Mouse (Mus musculus) MEL (cell line): Measurements from ENCODE around the gene Arrdc3. TPM values are rescaled to one million over a fixed set of nuclear protein-coding genes. Genes with fewer than 3 reads are reported as not detected.
A peak's percentile ranks its signal among the peaks of the same experiment; 100 is the strongest.

ENCODE experiments used
- DNase-seq: peaks from one replicate; pipeline ENCODE4 v3.0.0; 2011; ENCODE audit warnings: low read depth, low spot score
- H3K27ac ChIP-seq: 2 replicates; pipeline ENCODE4 v1.5.1; 2012; ENCODE audit warnings: low read depth, mild to moderate bottlenecking, control low read depth, low read length, moderate library complexity; ENCODE audit not compliant: control insufficient read depth
- H3K27me3 ChIP-seq, 2 experiments: fragments of 150-350 bp in 1 of 2; sonication (generic) in 1 of 2; 2 replicates each; pipeline ENCODE4 v1.6.1; 2012; ENCODE audit warnings: low read length in 2 of 2, mild to moderate bottlenecking in 2 of 2, improper control_type of control experiment in 1 of 2, moderate library complexity in 1 of 2; ENCODE audit not compliant: insufficient read depth in 2 of 2, control insufficient read depth in 1 of 2
- H3K36me3 ChIP-seq, 2 experiments: 2 replicates each; pipeline ENCODE4 v1.6.1; 2012 to 2014; ENCODE audit warnings: low read length in 2 of 2, improper control_type of control experiment in 1 of 2, inconsistent platforms in 1 of 2, mild to moderate bottlenecking in 1 of 2; ENCODE audit not compliant: insufficient read depth in 2 of 2, control insufficient read depth in 1 of 2
- H3K4me1 ChIP-seq, 2 experiments: fragments of 150-350 bp in 1 of 2; sonication (generic) in 1 of 2; 2 replicates each; pipeline ENCODE4 v1.6.1; 2012; ENCODE audit warnings: low read length in 2 of 2, improper control_type of control experiment in 1 of 2, mild to moderate bottlenecking in 1 of 2; ENCODE audit not compliant: insufficient read depth in 2 of 2, control insufficient read depth in 1 of 2
- H3K4me3 ChIP-seq, 2 experiments: fragments of 150-350 bp in 1 of 2; sonication (generic) in 1 of 2; 2 replicates each; pipeline ENCODE4 v1.5.1; 2012; ENCODE audit warnings: low read depth in 2 of 2, low read length in 2 of 2, mild to moderate bottlenecking in 2 of 2, moderate library complexity in 2 of 2, control low read depth in 1 of 2, improper control_type of control experiment in 1 of 2; ENCODE audit not compliant: control insufficient read depth in 1 of 2, insufficient read depth in 1 of 2
- H3K79me2 ChIP-seq: 2 replicates; pipeline ENCODE4 v1.6.1; 2012; ENCODE audit warnings: mild to moderate bottlenecking, low read length, moderate library complexity; ENCODE audit not compliant: control insufficient read depth, poor library complexity, insufficient read depth
- H3K9ac ChIP-seq: 2 replicates; pipeline ENCODE4 v1.6.1; 2012; ENCODE audit warnings: low read depth, mild to moderate bottlenecking, control low read depth, low read length, moderate library complexity; ENCODE audit not compliant: control insufficient read depth, poor library complexity, severe bottlenecking
- H3K9me3 ChIP-seq: fragments of 150-350 bp; sonication (generic); replicated peaks from 2 replicates; pipeline ENCODE4 v1.6.1; 2012; ENCODE audit warnings: mild to moderate bottlenecking, low read length, improper control_type of control experiment, moderate library complexity; ENCODE audit not compliant: insufficient read depth
- BHLHE40 ChIP-seq: IDR thresholded peaks from 2 replicates; pipeline ENCODE4 v1.6.1; 2012; ENCODE audit warnings: low read depth, mild to moderate bottlenecking, inconsistent platforms, low read length, improper control_type of control experiment, borderline replicate concordance
- CHD2 ChIP-seq: IDR thresholded peaks from 2 replicates; pipeline ENCODE4 v1.6.1; 2011; ENCODE audit warnings: low read length, improper control_type of control experiment
- CTCF ChIP-seq, 3 experiments: IDR thresholded peaks in 2 of 3; conservative IDR thresholded peaks in 1 of 3; 2 replicates each; pipeline ENCODE4 v1.5.1; 2011 to 2012; ENCODE audit warnings: low read length in 3 of 3, low read depth in 2 of 3, mild to moderate bottlenecking in 2 of 3, improper control_type of control experiment in 1 of 3, inconsistent platforms in 1 of 3, mixed read lengths in 1 of 3, moderate library complexity in 1 of 3; ENCODE audit not compliant: control insufficient read depth in 1 of 3, insufficient read depth in 1 of 3, poor library complexity in 1 of 3, severe bottlenecking in 1 of 3
- E2F4 ChIP-seq: IDR thresholded peaks from 2 replicates; pipeline ENCODE4 v1.6.1; 2011; ENCODE audit warnings: low read depth, low read length, improper control_type of control experiment, borderline replicate concordance
- ELF1 ChIP-seq: IDR thresholded peaks from 2 replicates; pipeline ENCODE4 v1.6.1; 2014; ENCODE audit warnings: low read depth, mild to moderate bottlenecking, inconsistent platforms, low read length, improper control_type of control experiment, moderate library complexity
- EP300 ChIP-seq, 2 experiments: IDR thresholded peaks; 2 replicates each; pipeline ENCODE4 v1.6.1; 2011; ENCODE audit warnings: improper control_type of control experiment in 2 of 2, low read length in 2 of 2, low read depth in 1 of 2, mild to moderate bottlenecking in 1 of 2
- ETS1 ChIP-seq: IDR thresholded peaks from 2 replicates; pipeline ENCODE4 v1.6.1; 2012; ENCODE audit warnings: low read depth, mild to moderate bottlenecking, inconsistent platforms, low read length, improper control_type of control experiment, moderate library complexity
- GABPA ChIP-seq: IDR thresholded peaks from 2 replicates; pipeline ENCODE4 v1.6.1; 2012; ENCODE audit warnings: low read depth, mild to moderate bottlenecking, inconsistent platforms, low read length, improper control_type of control experiment, moderate library complexity
- GATA1 ChIP-seq: IDR thresholded peaks from 2 replicates; pipeline ENCODE4 v1.6.1; 2011; ENCODE audit warnings: low read depth, low read length, improper control_type of control experiment
- HCFC1 ChIP-seq: IDR thresholded peaks from 2 replicates; pipeline ENCODE4 v1.6.1; 2012; ENCODE audit warnings: low read depth, mild to moderate bottlenecking, inconsistent platforms, low read length, improper control_type of control experiment, moderate library complexity
- JUND ChIP-seq: IDR thresholded peaks from 2 replicates; pipeline ENCODE4 v1.6.1; 2011; ENCODE audit warnings: low read depth, mild to moderate bottlenecking, improper control_type of control experiment, low read length
- MAFK ChIP-seq: IDR thresholded peaks from 2 replicates; pipeline ENCODE4 v1.6.1; 2011; ENCODE audit warnings: low read depth, mild to moderate bottlenecking, low read length, improper control_type of control experiment, borderline replicate concordance
- MAX ChIP-seq: IDR thresholded peaks from 2 replicates; pipeline ENCODE4 v1.6.1; 2011; ENCODE audit warnings: low read length, improper control_type of control experiment
- MAZ ChIP-seq: IDR thresholded peaks from 2 replicates; pipeline ENCODE4 v1.6.1; 2012; ENCODE audit warnings: low read depth, mild to moderate bottlenecking, inconsistent platforms, low read length, improper control_type of control experiment
- MXI1 ChIP-seq: IDR thresholded peaks from 2 replicates; pipeline ENCODE4 v1.6.1; 2011; ENCODE audit warnings: mild to moderate bottlenecking, low read depth, low read length, improper control_type of control experiment
- MYB ChIP-seq: IDR thresholded peaks from 2 replicates; pipeline ENCODE4 v1.6.1; 2011; ENCODE audit warnings: mild to moderate bottlenecking, low read depth, low read length, improper control_type of control experiment
- NELFE ChIP-seq: IDR thresholded peaks from 2 replicates; pipeline ENCODE4 v1.6.1; 2011; ENCODE audit warnings: low read depth, low read length, improper control_type of control experiment
- NRF1 ChIP-seq: IDR thresholded peaks from 2 replicates; pipeline ENCODE4 v1.6.1; 2014; ENCODE audit warnings: low read depth, mild to moderate bottlenecking, inconsistent platforms, low read length, improper control_type of control experiment, moderate library complexity; ENCODE audit not compliant: poor library complexity, insufficient read depth, severe bottlenecking
- POLR2AphosphoS2 ChIP-seq: IDR thresholded peaks from 2 replicates; pipeline ENCODE4 v1.6.1; 2011; ENCODE audit warnings: low read length, improper control_type of control experiment
- POLR2AphosphoS5 ChIP-seq: IDR thresholded peaks from 2 replicates; pipeline ENCODE4 v1.6.1; 2012; ENCODE audit warnings: low read depth, borderline replicate concordance, mild to moderate bottlenecking, inconsistent platforms, low read length, moderate library complexity, mixed read lengths
- RCOR1 ChIP-seq: IDR thresholded peaks from 2 replicates; pipeline ENCODE4 v1.6.1; 2012; ENCODE audit warnings: low read depth, mild to moderate bottlenecking, inconsistent platforms, low read length, improper control_type of control experiment
- SIN3A ChIP-seq: IDR thresholded peaks from 2 replicates; pipeline ENCODE4 v1.6.1; 2012; ENCODE audit warnings: low read length, improper control_type of control experiment, inconsistent platforms
- SMC3 ChIP-seq: IDR thresholded peaks from 2 replicates; pipeline ENCODE4 v1.6.1; 2011; ENCODE audit warnings: low read depth, low read length, improper control_type of control experiment
- TAL1 ChIP-seq: IDR thresholded peaks from 2 replicates; pipeline ENCODE4 v1.6.1; 2012; ENCODE audit warnings: mild to moderate bottlenecking, inconsistent platforms, low read length, moderate library complexity, mixed read lengths
- TCF12 ChIP-seq: IDR thresholded peaks from 2 replicates; pipeline ENCODE4 v1.6.1; 2014; ENCODE audit warnings: low read depth, mild to moderate bottlenecking, inconsistent platforms, low read length, improper control_type of control experiment, moderate library complexity
- USF1 ChIP-seq: IDR thresholded peaks from 2 replicates; pipeline ENCODE4 v1.6.1; 2014; ENCODE audit warnings: low read depth, mild to moderate bottlenecking, inconsistent platforms, low read length, improper control_type of control experiment, moderate library complexity
- ZC3H11A ChIP-seq: IDR thresholded peaks from 2 replicates; pipeline ENCODE4 v1.6.1; 2012; ENCODE audit warnings: low read depth, mild to moderate bottlenecking, inconsistent platforms, low read length, improper control_type of control experiment
- ZKSCAN1 ChIP-seq: IDR thresholded peaks from 2 replicates; pipeline ENCODE4 v1.6.1; 2012; ENCODE audit warnings: low read depth, mild to moderate bottlenecking, inconsistent platforms, low read length, improper control_type of control experiment, moderate library complexity
- ZMIZ1 ChIP-seq: IDR thresholded peaks from 2 replicates; pipeline ENCODE4 v1.6.1; 2012; ENCODE audit warnings: low read depth, mild to moderate bottlenecking, inconsistent platforms, low read length, improper control_type of control experiment, moderate library complexity
- ZNF384 ChIP-seq: IDR thresholded peaks from 2 replicates; pipeline ENCODE4 v1.6.1; 2012; ENCODE audit warnings: low read depth, mild to moderate bottlenecking, inconsistent platforms, low read length, improper control_type of control experiment
- polyA plus RNA-seq, 2 experiments: library from polyadenylated mRNA; stranded (reverse) in 1 of 2; unstranded in 1 of 2; fragments of >175 nt in 1 of 2; fragments of >200 nt in 1 of 2; gene quantifications; 2 replicates each; pipeline versions ENCODE4 v1.2.1 to v1.2.4; 2012; ENCODE audit warnings: low replicate concordance in 2 of 2, low read depth in 1 of 2; ENCODE audit not compliant: insufficient read length in 2 of 2, insufficient read depth in 1 of 2, missing spikeins in 1 of 2
- total RNA-seq: library from RNA; depleted of rRNA; stranded (reverse); fragments of 300-350 nt; gene quantifications from 2 replicates; pipeline ENCODE4 v1.2.3, GENCODE M21; 2012

Arrdc3 gene
- total and polyA plus RNA-seq, 3 experiments: 1.5 to 3.5 TPM; not detected in 1

- Histone ChIP-seq H3K79me2 (no peaks in the 10 kb centered on the region), H3K27ac (no peak overlapping the region), H3K4me3 (no peak overlapping the region), H3K4me1 (peaks cover 0 to 7% of the 10 kb centered on the region in 2 experiments; a peak in 3 of 4 replicates), H3K36me3 (peaks cover 0 to 8% of the 10 kb centered on the region in 2 experiments; a peak in 2 of 4 replicates), H3K9ac (no peak overlapping the region), H3K9me3 (no peaks in the 10 kb centered on the region), H3K27me3 (no peaks in the 10 kb centered on the region)
- TF ChIP-seq USF1: no peak
- no peak for TF ChIP-seq CHD2
- TF ChIP-seq TCF12: no peak
- TF ChIP-seq SMC3: no peak
- TF ChIP-seq ZKSCAN1: no peak
- no peak for TF ChIP-seq MAFK
- no peak for TF ChIP-seq MXI1
- no peak for TF ChIP-seq POLR2AphosphoS5
- TF ChIP-seq RCOR1: no peak
- no peak for TF ChIP-seq ELF1
- no peak for TF ChIP-seq GABPA
- no peak for TF ChIP-seq ZMIZ1
- TF ChIP-seq MAZ: no peak
- no peak for TF ChIP-seq BHLHE40
- TF ChIP-seq GATA1: no peak
- TF ChIP-seq NELFE: no peak
- no peak for TF ChIP-seq CTCF (IDR thresholded peaks at IDR 0.05 in 2 of 3, conservative IDR thresholded peaks at IDR 0.05 in 1 of 3; ENCODE audit: control insufficient read depth in 1 of 3, insufficient read depth in 1 of 3, low read depth in 2 of 3, low read length in 3 of 3, poor library complexity in 1 of 3, severe bottlenecking in 1 of 3)
- DNase-seq: no peak
Measured at GRCm38 (mm10) chr13:80898095-80898494, 14.9 kb downstream of the Arrdc3 start.

- Histone ChIP-seq H3K79me2 (no peaks in the 10 kb centered on the region), H3K9ac (no peak overlapping the region), H3K4me1 (peaks cover 0 to 7% of the 10 kb centered on the region in 2 experiments; a peak in 3 of 4 replicates), H3K4me3 (no peak overlapping the region), H3K9me3 (no peaks in the 10 kb centered on the region), H3K27me3 (no peaks in the 10 kb centered on the region), H3K27ac (no peak overlapping the region), H3K36me3 (peaks cover 0 to 8% of the 10 kb centered on the region in 2 experiments; a peak in 2 of 4 replicates)
- DNase-seq: peak; percentile 72
- TF ChIP-seq ZKSCAN1: no peak
- peak; percentile 83 for TF ChIP-seq ETS1
- peak; percentile 73 for TF ChIP-seq TAL1
- no peak for TF ChIP-seq NRF1
- no peak for TF ChIP-seq E2F4
- peak; percentile 63 for TF ChIP-seq ZNF384
- TF ChIP-seq GATA1: peak; percentile 84
- TF ChIP-seq SIN3A: peak; percentile 44; the same call in 1 of the 2 replicates
- TF ChIP-seq POLR2AphosphoS2: no peak
- no peak for TF ChIP-seq MYB
- TF ChIP-seq GABPA: no peak
- TF ChIP-seq EP300 (IDR thresholded peaks at IDR 0.05; ENCODE audit: low read depth in 1 of 2, low read length in 2 of 2): peak; percentile 84 to 94
- TF ChIP-seq POLR2AphosphoS5: no peak
- peak; percentile 32; the same call in 1 of the 2 replicates for TF ChIP-seq MXI1
- TF ChIP-seq MAFK: 0 out of 2 replicates have a peak, but pooled peaks have one; percentile 56
- peak; percentile 98 for TF ChIP-seq RCOR1
- no peak for TF ChIP-seq JUND
- no peak for TF ChIP-seq USF1
- TF ChIP-seq MAX: peak; percentile 35; the same call in 1 of the 2 replicates
- TF ChIP-seq BHLHE40: peak; percentile 48
- 0 out of 2 replicates have a peak, but pooled peaks have one; percentile 21 for TF ChIP-seq HCFC1
- TF ChIP-seq TCF12: peak; percentile 82
- TF ChIP-seq ZC3H11A: no peak
Measured at GRCm38 (mm10) chr13:80899435-80900029, 16.3 kb downstream of the Arrdc3 start.
